Mouse (Mus musculus) bone marrow, adult 2 months (tissue): ENCODE results near the gene Gm17545. TPM values are rescaled to one million over a fixed set of nuclear protein-coding genes. Genes with fewer than 3 reads are reported as not detected.

Experiments used
- H3K27ac ChIP-seq: fragments of 200-500 bp; 2 replicates; pipeline ENCODE4 v1.5.1; 2012; ENCODE audit warnings: low read depth, mild to moderate bottlenecking, control low read depth, inconsistent platforms, low read length; ENCODE audit not compliant: control insufficient read depth, poor library complexity, insufficient read depth
- H3K4me1 ChIP-seq: fragments of 200-500 bp; 2 replicates; pipeline ENCODE4 v1.6.1; 2011; ENCODE audit warnings: low read length; ENCODE audit not compliant: control insufficient read depth, insufficient read depth
- H3K4me3 ChIP-seq: fragments of 200-500 bp; replicated peaks from 2 replicates; pipeline ENCODE3; 2011; ENCODE audit warnings: mild to moderate bottlenecking, low read depth, low read length, control low read depth; ENCODE audit not compliant: control insufficient read depth
- CTCF ChIP-seq: fragments of 200-500 bp; IDR thresholded peaks from 2 replicates; pipeline ENCODE4 v1.5.1; 2011; ENCODE audit warnings: low read length, control low read depth; ENCODE audit not compliant: control insufficient read depth, insufficient read depth
- POLR2A ChIP-seq: fragments of 200-500 bp; IDR thresholded peaks from 2 replicates; pipeline ENCODE4 v1.6.1; 2011; ENCODE audit warnings: low read depth, mild to moderate bottlenecking, control low read depth, low read length, borderline replicate concordance; ENCODE audit not compliant: control insufficient read depth
- WGBS: fragments of 180-500 bp; shearing (Covaris S2); methylation state at CpG from one replicate; pipeline ENCODE4 v1.1.7; 2018; 5-methylcytosine and 5-hydroxymethylcytosine counted together
- polyA plus RNA-seq: library from polyadenylated mRNA; stranded (reverse); fragments of >200 nt; gene quantifications from 2 replicates; pipeline ENCODE4 v1.2.4, GENCODE M21; 2011; ENCODE audit warnings: low replicate concordance; ENCODE audit not compliant: missing spikeins, insufficient read depth, insufficient read length

Gene Gm17545
- polyA plus RNA-seq, 1 experiment: not detected

- 87% methylated on average over 9 of the region's 9 CpGs for WGBS
- no peak for TF ChIP-seq CTCF
- TF ChIP-seq POLR2A: no peak
Measured at GRCm38 (mm10) chr9:22488963-22489362, 34.9 kb downstream of the Gm17545 start.

GRCm38 (mm10) chr9:22494203-22494807 lies 40.2 kb downstream of the Gm17545 start:
- TF ChIP-seq CTCF: peak; percentile 28; the same call in 1 of the 2 replicates
- no peak for TF ChIP-seq POLR2A
- WGBS: 70% methylated on average over 9 of the region's 9 CpGs
- Histone ChIP-seq H3K4me3 (no peak overlapping the region), H3K27ac (0 out of 2 replicates have a peak overlapping the region, but pooled peaks have one; percentile 24), H3K4me1 (no peaks in the 10 kb centered on the region)

More at GRCm38 (mm10) chr9:22488963-22489362, 34.9 kb downstream of the Gm17545 start:
- Histone ChIP-seq H3K4me1 (no peaks in the 10 kb centered on the region; the same call in 1 of the 2 replicates), H3K27ac (no peak overlapping the region), H3K4me3 (no peak overlapping the region)

GRCm38 (mm10) chr9:22495133-22495532 lies 41.0 kb downstream of the Gm17545 start:
- H3K4me3 ChIP-seq: no peak overlapping the region
- WGBS: 81% methylated on average over 2 of the region's 2 CpGs
- no peak overlapping the region for H3K27ac ChIP-seq
- no peak for TF ChIP-seq POLR2A
- peak; percentile 20; the same call in 1 of the 2 replicates for TF ChIP-seq CTCF
- H3K4me1 ChIP-seq: no peaks in the 10 kb centered on the region

GRCm38 (mm10) chr9:22497021-22497767 lies 43.1 kb downstream of the Gm17545 start:
- H3K27ac ChIP-seq: no peak overlapping the region
- no peak overlapping the region for H3K4me3 ChIP-seq
- TF ChIP-seq CTCF (no peak), POLR2A (no peak)
- 79% methylated on average over 6 of the region's 6 CpGs for WGBS
- H3K4me1 ChIP-seq: no peaks in the 10 kb centered on the region

GRCm38 (mm10) chr9:22502972-22503371 lies 48.9 kb downstream of the Gm17545 start:
- no peak overlapping the region for H3K4me3 ChIP-seq
- 88% methylated on average over 2 of the region's 2 CpGs for WGBS
- no peak for TF ChIP-seq CTCF
- TF ChIP-seq POLR2A: no peak

GRCm38 (mm10) chr9:22503581-22503980 lies 49.5 kb downstream of the Gm17545 start:
- WGBS: 89% methylated on average over 5 of the region's 5 CpGs
- TF ChIP-seq CTCF (no peak), POLR2A (no peak)
- Histone ChIP-seq H3K27ac (no peak overlapping the region), H3K4me3 (no peak overlapping the region), H3K4me1 (no peaks in the 10 kb centered on the region)

More at GRCm38 (mm10) chr9:22502972-22503371, 48.9 kb downstream of the Gm17545 start:
- H3K27ac ChIP-seq: no peak overlapping the region
- H3K4me1 ChIP-seq: no peaks in the 10 kb centered on the region

- Histone ChIP-seq H3K4me3 (no peak overlapping the region), H3K4me1 (no peaks in the 10 kb centered on the region), H3K27ac (no peak overlapping the region)
- WGBS: 80% methylated on average over 2 of the region's 2 CpGs
- TF ChIP-seq CTCF: no peak
- no peak for TF ChIP-seq POLR2A
Measured at GRCm38 (mm10) chr9:22505574-22505973, 51.5 kb downstream of the Gm17545 start.

Other genes with a start within 250 kb of the Gm17545 start
- 12.2 and 29.0 TPM in 2 replicates for gene Zfp809, start 228.6 kb upstream of the Gm17545 start, polyA plus RNA-seq
- 1.9 TPM in 1 of 2 replicates, not detected in the other for gene Zfp599, start 194.4 kb upstream of the Gm17545 start, polyA plus RNA-seq
- 10.3 and 20.5 TPM in 2 replicates for gene Zfp810, start 146.6 kb upstream of the Gm17545 start, polyA plus RNA-seq
- 26.1 and 35.5 TPM in 2 replicates for gene Anln, start 65.1 kb upstream of the Gm17545 start, polyA plus RNA-seq
- gene 9530077C05Rik, start 42.8 kb upstream of the Gm17545 start, polyA plus RNA-seq: 4.9 and 8.9 TPM in 2 replicates
- gene Rp9, start 15.5 kb downstream of the Gm17545 start, polyA plus RNA-seq: 42.4 and 64.8 TPM in 2 replicates
- 4.5 and 8.0 TPM in 2 replicates for gene Bbs9, start 21.4 kb downstream of the Gm17545 start, polyA plus RNA-seq